Mouse (Mus musculus) forebrain, embryonic 16.5 days (tissue): ENCODE data around the gene Dera. TPM values are rescaled to one million over a fixed set of nuclear protein-coding genes. Genes with fewer than 3 reads are reported as not detected.

ENCODE experiments used
- ATAC-seq: fragments of 200-750 bp; cut with Nextera tagmentation; 2 replicates; pipeline ENCODE4 v1.8.0; 2017; ENCODE audit warnings: mild to moderate bottlenecking, moderate library complexity
- H3K27ac ChIP-seq: fragments of 300-500 bp; sonication (generic); 2 replicates; pipeline ENCODE4 v1.5.1; 2014; ENCODE audit warnings: low read length, control low read depth
- H3K27me3 ChIP-seq: fragments of 300-500 bp; sonication (generic); replicated peaks from 2 replicates; pipeline ENCODE4 v1.6.1; 2014; ENCODE audit warnings: low read length; ENCODE audit not compliant: control insufficient read depth, insufficient read depth
- H3K36me3 ChIP-seq: fragments of 300-500 bp; sonication (generic); 2 replicates; pipeline ENCODE4 v1.6.1; 2014; ENCODE audit not compliant: control insufficient read depth, insufficient read depth
- H3K4me1 ChIP-seq: fragments of 300-500 bp; sonication (generic); replicated peaks from 2 replicates; pipeline ENCODE4 v1.6.1; 2014; ENCODE audit warnings: low read length; ENCODE audit not compliant: control insufficient read depth, insufficient read depth
- H3K4me2 ChIP-seq: fragments of 300-500 bp; sonication (generic); 2 replicates; pipeline ENCODE4 v1.6.1; 2014; ENCODE audit warnings: mild to moderate bottlenecking, low read length, control low read depth
- H3K4me3 ChIP-seq: fragments of 300-500 bp; sonication (generic); replicated peaks from 2 replicates; pipeline ENCODE4 v1.5.1; 2014; ENCODE audit warnings: mild to moderate bottlenecking, low read length, control low read depth
- H3K9ac ChIP-seq: fragments of 300-500 bp; sonication (generic); replicated peaks from 2 replicates; pipeline ENCODE4 v1.6.1; 2014; ENCODE audit warnings: low read depth, low read length, control low read depth
- H3K9me3 ChIP-seq: fragments of 300-500 bp; sonication (generic); 2 replicates; pipeline ENCODE4 v1.6.1; 2016; ENCODE audit warnings: low read length; ENCODE audit not compliant: control insufficient read depth
- WGBS: fragments of 180-500 bp; shearing (Covaris S2); extraction: QIAGEN DNeasy Blood & Tissue Kit; methylation state at CpG from one replicate; pipeline ENCODE4 v1.1.7; 2014; 5-methylcytosine and 5-hydroxymethylcytosine counted together
- polyA plus RNA-seq: library from polyadenylated mRNA; unstranded; fragments of >200 nt; fragmentation: Nextera tagmentation; extraction: Ambion mirVana; gene quantifications from 2 replicates; pipeline ENCODE4 v1.2.1, GENCODE M21; 2015

Gene Dera
- polyA plus RNA-seq, 1 experiment from 2014 or later, result 8.9 TPM

DNA sequence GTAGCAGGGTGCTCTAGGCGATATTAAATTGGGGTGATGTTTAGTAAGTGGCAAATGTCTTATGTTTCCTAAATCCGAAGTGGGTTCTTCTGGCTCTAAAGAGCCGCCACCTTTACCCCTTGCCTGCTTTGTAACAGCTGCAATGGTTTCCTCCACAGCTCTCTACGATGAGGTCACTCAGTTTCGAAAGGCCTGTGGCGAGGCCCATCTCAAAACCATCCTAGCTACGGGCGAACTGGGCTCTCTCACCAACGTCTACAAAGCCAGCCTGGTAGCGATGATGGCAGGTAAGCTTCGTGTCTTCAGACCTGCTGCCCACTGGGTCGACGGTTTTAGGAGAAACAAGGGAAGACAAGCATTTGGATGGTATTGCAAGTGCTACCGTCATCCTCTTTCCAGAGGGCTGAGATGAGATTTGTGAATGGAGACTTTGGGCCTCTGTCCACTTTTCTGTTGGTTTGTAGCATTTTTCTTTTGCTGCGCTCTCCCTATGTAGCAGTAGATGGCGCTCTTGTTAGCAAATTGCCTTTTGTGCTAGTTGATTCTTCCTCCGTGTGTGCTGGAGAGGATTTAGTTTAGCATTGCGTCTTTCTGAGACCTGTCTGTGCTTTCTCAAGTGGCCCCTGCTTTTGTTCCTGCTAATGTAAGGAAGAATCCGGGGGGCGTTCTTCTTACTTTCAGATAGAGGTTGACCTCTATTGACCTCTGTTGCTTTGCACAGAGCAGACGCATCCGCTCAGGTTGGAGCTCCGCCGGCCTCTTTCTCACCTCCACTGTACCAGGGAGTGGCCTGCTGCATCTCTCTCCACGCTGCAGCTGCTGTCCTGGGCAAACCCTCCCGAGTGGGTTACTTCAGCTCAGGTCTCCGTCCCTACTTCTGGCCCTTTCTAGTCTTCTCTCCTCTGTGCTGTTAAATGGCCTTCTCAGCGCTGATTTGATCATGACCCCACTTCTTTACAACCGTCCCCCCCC lies 42.5 kb downstream of the Dera start:
- Histone ChIP-seq H3K9ac (no peak overlapping the region), H3K4me1 (no peaks in the 10 kb centered on the region), H3K27ac (no peak overlapping the region), H3K4me3 (no peak overlapping the region), H3K4me2 (no peak overlapping the region), H3K27me3 (no peaks in the 10 kb centered on the region), H3K36me3 (no peaks in the 10 kb centered on the region), H3K9me3 (peaks cover 5% of the 10 kb centered on the region; the same call in 1 of the 2 replicates)
- peak; percentile 72 for ATAC-seq
- 72% methylated on average over 29 of the region's 29 CpGs for WGBS

DNA sequence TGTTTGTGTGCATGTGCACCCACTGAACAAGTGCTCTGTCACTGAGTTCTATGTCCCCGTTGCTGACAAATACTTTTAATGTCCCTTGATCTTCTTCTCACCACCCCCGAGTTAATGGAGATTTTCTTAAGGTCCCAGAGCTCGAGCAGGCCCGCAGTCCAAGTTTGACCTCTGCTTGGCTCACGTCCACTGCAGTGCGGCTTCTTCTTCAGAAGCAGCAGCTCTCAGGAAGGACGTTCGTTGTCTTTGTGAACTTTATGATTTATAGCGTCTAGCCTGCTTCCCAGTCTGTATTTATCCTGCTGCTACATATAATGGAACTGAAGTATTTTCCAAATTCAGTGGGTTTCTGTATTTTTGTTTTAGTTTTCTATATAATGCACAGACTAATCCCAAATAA lies 44.9 kb downstream of the Dera start:
- H3K27me3 ChIP-seq, result no peaks in the 10 kb centered on the region
- peaks cover 5% of the 10 kb centered on the region; the same call in 1 of the 2 replicates for H3K9me3 ChIP-seq
- H3K9ac ChIP-seq, result no peak overlapping the region
- H3K36me3 ChIP-seq, result no peaks in the 10 kb centered on the region
- H3K4me1 ChIP-seq, result no peaks in the 10 kb centered on the region
- ATAC-seq, result no peak
- H3K4me2 ChIP-seq, result no peak overlapping the region
- H3K27ac ChIP-seq, result no peak overlapping the region
- no peak overlapping the region for H3K4me3 ChIP-seq
- WGBS, result 97% methylated on average over 9 of the region's 9 CpGs

DNA sequence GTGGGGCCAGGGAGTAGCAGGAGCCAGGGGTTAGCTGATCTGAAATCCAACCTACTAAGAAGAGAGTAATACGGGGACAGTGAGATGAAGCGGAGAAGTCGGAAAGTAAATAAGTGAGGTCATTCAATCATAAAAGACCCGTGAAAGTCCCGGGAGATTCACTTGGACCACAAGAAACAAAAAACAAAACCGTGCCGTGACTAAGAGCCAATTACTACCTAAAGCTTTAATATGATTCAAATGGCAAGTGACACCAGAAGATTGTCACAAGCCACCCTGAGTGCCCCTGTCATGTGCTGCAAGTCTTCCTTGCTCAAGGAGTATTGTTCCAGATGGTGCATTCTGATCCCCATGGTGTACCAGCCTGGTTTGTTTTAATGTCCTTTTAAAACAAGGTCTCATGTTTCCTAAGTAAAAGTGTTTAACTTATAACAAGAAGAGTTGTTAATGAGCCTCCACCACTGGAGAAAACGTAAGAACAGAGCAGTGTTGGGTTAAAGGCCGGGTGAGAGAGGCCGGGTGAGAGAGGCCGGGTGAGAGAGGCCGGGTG lies 49.2 kb downstream of the Dera start:
- peaks cover 5% of the 10 kb centered on the region; the same call in 1 of the 2 replicates for H3K9me3 ChIP-seq
- H3K36me3 ChIP-seq, result no peaks in the 10 kb centered on the region
- H3K4me1 ChIP-seq, result no peaks in the 10 kb centered on the region
- no peaks in the 10 kb centered on the region for H3K27me3 ChIP-seq
- no peak overlapping the region for H3K9ac ChIP-seq
- 82% methylated on average over 12 of the region's 12 CpGs for WGBS
- no peak for ATAC-seq
- no peak overlapping the region for H3K27ac ChIP-seq
- H3K4me3 ChIP-seq, result no peak overlapping the region
- H3K4me2 ChIP-seq, result no peak overlapping the region

DNA sequence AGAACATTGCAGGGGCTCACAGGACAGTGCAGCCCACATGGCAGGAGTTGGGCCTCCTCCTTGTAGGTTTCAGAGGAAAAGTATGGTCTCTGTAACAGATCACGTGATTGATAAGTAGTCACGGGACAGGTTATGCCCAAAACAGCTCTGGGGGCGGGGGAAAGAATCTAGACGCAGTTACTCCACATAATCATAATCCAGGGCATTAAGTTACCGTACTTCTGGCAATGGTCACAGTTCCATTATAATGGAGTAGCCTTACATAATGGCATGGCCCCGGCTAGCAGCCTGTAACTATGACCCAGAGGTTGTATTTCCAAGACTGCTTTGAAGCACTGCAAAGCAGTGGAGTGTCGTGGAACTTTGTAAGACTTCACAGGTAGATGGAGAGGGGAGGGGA lies 49.8 kb downstream of the Dera start:
- WGBS, result 90% methylated on average over 7 of the region's 7 CpGs
- no peak overlapping the region for H3K27ac ChIP-seq

DNA sequence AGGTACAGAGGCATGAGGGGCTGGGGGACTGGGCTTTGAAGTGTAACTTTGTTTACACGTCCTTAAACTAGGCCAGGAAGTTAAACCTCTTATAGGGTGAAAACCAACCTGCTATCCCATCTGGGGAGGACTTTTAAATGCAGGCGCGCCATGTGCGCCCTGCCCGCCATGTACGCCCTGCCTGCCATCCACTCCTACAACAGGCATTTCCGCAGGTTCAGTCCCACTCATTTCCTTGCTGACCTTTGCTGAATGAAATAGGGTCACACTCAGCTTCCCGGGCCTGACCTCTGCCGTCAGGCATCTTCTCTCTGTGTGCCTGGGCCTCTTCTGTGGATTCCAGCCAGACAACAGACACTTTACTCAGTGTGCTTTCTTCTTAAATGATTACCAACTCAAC lies 50.3 kb downstream of the Dera start:
- no peaks in the 10 kb centered on the region for H3K36me3 ChIP-seq
- no peak overlapping the region for H3K9ac ChIP-seq
- H3K9me3 ChIP-seq, result peaks cover 5% of the 10 kb centered on the region; the same call in 1 of the 2 replicates
- H3K27ac ChIP-seq, result no peak overlapping the region
- no peak for ATAC-seq
- no peaks in the 10 kb centered on the region for H3K4me1 ChIP-seq
- H3K4me3 ChIP-seq, result no peak overlapping the region
- H3K4me2 ChIP-seq, result no peak overlapping the region
- H3K27me3 ChIP-seq, result no peaks in the 10 kb centered on the region
- 91% methylated on average over 9 of the region's 9 CpGs for WGBS

More for the DNA sequence above, 49.8 kb downstream of the Dera start:
- no peak for ATAC-seq
- H3K4me2 ChIP-seq, result no peak overlapping the region
- peaks cover 5% of the 10 kb centered on the region; the same call in 1 of the 2 replicates for H3K9me3 ChIP-seq
- no peaks in the 10 kb centered on the region for H3K4me1 ChIP-seq
- no peak overlapping the region for H3K4me3 ChIP-seq
- no peak overlapping the region for H3K9ac ChIP-seq
- H3K36me3 ChIP-seq, result no peaks in the 10 kb centered on the region
- no peaks in the 10 kb centered on the region for H3K27me3 ChIP-seq

DNA sequence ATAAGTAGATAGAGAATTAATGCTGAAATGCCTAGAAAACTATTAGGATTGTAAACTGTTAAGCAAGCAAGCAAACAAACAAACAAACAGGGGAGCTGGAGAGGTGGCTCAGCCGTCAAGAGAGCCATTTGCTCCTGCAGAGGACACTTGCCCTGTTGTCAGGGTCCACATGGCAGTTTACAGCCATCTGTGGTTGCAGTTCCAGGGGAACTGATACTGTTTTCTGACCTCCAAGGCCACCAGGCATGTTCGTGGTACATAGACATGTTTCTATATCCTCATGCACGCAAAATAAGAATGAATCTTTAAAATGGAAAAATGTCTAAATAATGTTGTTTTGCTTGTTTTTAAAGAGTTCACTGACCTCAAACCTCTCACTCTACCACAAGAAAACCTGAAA lies 52.0 kb downstream of the Dera start:
- no peak overlapping the region for H3K4me2 ChIP-seq
- no peaks in the 10 kb centered on the region for H3K27me3 ChIP-seq
- no peak for ATAC-seq
- no peaks in the 10 kb centered on the region for H3K9me3 ChIP-seq
- WGBS, result 93% methylated on average over 3 of the region's 3 CpGs
- no peak overlapping the region for H3K4me3 ChIP-seq
- H3K9ac ChIP-seq, result no peak overlapping the region
- H3K36me3 ChIP-seq, result no peaks in the 10 kb centered on the region
- no peaks in the 10 kb centered on the region for H3K4me1 ChIP-seq
- no peak overlapping the region for H3K27ac ChIP-seq

DNA sequence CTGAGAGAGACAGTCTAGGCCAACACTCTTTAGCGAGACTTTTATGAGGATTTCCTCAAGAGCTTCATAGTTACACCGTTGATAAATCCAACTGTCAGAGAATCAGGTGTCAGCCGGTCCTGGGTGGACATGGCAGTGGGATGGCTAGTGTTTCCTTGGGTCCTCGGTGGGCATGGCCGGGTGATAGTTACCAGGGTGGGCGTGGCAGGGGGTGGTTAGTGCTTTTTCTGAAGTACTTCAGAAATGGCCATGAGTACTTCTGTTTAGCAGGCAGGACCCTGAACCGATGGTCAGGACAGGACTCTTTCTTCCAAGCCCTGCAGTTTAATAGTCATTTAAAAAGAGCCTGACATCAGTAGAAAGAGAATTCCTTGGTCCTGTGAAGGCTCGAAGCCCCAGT lies 52.5 kb downstream of the Dera start:
- H3K36me3 ChIP-seq, result no peaks in the 10 kb centered on the region
- H3K4me3 ChIP-seq, result no peak overlapping the region
- H3K9ac ChIP-seq, result no peak overlapping the region
- no peaks in the 10 kb centered on the region for H3K27me3 ChIP-seq
- no peak overlapping the region for H3K27ac ChIP-seq
- 95% methylated on average over 8 of the region's 8 CpGs for WGBS
- H3K4me2 ChIP-seq, result no peak overlapping the region
- no peaks in the 10 kb centered on the region for H3K9me3 ChIP-seq
- no peak for ATAC-seq
- no peaks in the 10 kb centered on the region for H3K4me1 ChIP-seq

DNA sequence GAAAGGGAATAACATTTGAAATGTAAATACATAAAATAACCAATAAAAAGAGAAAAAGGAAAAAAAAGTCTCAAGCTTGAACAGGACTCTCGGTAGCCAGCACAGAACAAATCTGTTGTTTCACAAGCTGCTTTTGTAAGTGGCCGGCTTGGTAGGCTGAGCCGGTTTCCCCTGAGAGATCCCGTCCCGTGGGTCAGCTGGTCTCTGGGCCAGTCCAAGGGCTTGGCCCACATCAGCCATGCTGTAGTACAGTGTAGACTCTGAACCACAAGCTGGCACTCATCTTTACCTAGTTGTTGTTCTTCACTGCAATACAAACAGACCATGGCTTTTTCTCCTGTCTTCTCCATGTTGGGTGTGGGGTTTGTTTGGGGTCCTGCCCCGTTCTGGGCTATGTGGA lies 53.0 kb downstream of the Dera start:
- Histone ChIP-seq H3K4me1 (no peaks in the 10 kb centered on the region), H3K27me3 (no peaks in the 10 kb centered on the region), H3K9me3 (no peaks in the 10 kb centered on the region), H3K36me3 (no peaks in the 10 kb centered on the region), H3K9ac (no peak overlapping the region), H3K27ac (no peak overlapping the region), H3K4me2 (no peak overlapping the region), H3K4me3 (no peak overlapping the region)
- no peak for ATAC-seq
- 96% methylated on average over 6 of the region's 6 CpGs for WGBS

DNA sequence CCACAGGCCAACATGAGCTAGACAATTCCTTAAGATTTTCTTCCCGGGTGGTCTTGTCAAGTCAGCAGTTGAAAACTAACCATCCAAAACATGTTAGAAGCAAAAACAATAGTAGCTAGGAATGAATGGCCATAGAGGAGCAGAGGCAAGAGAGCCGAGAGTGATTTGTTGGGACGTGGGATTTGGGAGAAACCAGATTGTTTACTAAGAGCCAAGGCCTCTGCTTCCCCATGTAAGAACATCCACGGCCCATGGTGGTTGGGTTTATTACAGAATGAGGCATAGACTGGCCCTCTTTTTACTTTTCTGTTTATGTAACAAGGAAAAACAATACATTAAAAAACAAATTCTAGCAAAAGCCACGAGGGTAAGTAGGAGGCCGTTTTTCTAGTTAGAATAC lies 54.4 kb downstream of the Dera start:
- H3K36me3 ChIP-seq, result no peaks in the 10 kb centered on the region
- no peaks in the 10 kb centered on the region for H3K9me3 ChIP-seq
- ATAC-seq, result no peak
- H3K4me2 ChIP-seq, result no peak overlapping the region
- no peak overlapping the region for H3K27ac ChIP-seq
- no peak overlapping the region for H3K4me3 ChIP-seq
- no peaks in the 10 kb centered on the region for H3K27me3 ChIP-seq
- H3K9ac ChIP-seq, result no peak overlapping the region
- WGBS, result 73% methylated on average over 6 of the region's 6 CpGs
- no peaks in the 10 kb centered on the region for H3K4me1 ChIP-seq
